Mouse (Mus musculus): ENCODE data around the gene Aspm. TPM values are rescaled to one million over a fixed set of nuclear protein-coding genes. Genes with fewer than 3 reads are reported as not detected.

Aspm gene
- polyA plus RNA-seq (2012; rRNA removed), result 3.1 and 3.4 TPM in 2 replicates

GRCm38 (mm10) chr1:139454340-139455225 is at the start of gene Aspm:
Gene Aspm (plus strand): TSS chr1:139454772.

GRCm38 (mm10) chr1:139421875-139422791 is 32.4 kb upstream of the Aspm start, which contains the start of gene Zbtb41:
Gene Zbtb41 (plus strand): TSS chr1:139422288.

GRCm38 (mm10) chr1:139501258-139501752 is 46.7 kb downstream of the Aspm start, which contains the start of gene F13b:
Gene F13b (plus strand): TSS chr1:139501702.

Other genes starting within 250 kb of the Aspm start
- not detected in 2 replicates for gene Crb1, start 77.7 kb upstream of the Aspm start, polyA plus RNA-seq (2012; rRNA removed)
- 1.4 and 1.6 TPM in 2 replicates for gene Zbtb41, start 32.5 kb upstream of the Aspm start, polyA plus RNA-seq (2012; rRNA removed)
- 91.7 and 106 TPM in 2 replicates for gene F13b, start 46.9 kb downstream of the Aspm start, polyA plus RNA-seq (2012; rRNA removed)
- gene Cfhr1, start 105.5 kb downstream of the Aspm start, polyA plus RNA-seq (2012; rRNA removed), result 8.9 and 12.2 TPM in 2 replicates

Data from liver, embryonic 18 days (tissue).